Mouse (Mus musculus) liver, embryonic 15.5 days (tissue): ENCODE measurements around the gene Gm3594. TPM values are rescaled to one million over a fixed set of nuclear protein-coding genes. Genes with fewer than 3 reads are reported as not detected.
"Not testable (repeated sequence)": the region's sequence is repeated elsewhere in the genome, so short reads cannot be mapped to it uniquely, and the experiment has no call there.

Experiments used
- ATAC-seq: fragments of 200-750 bp; cut with Nextera tagmentation; 2 replicates; pipeline ENCODE4 v1.8.0; 2017; ENCODE audit warnings: moderate number of reproducible peaks, mild to moderate bottlenecking, moderate library complexity; ENCODE audit not compliant: insufficient read depth
- H3K27ac ChIP-seq: fragments of 300-500 bp; sonication (generic); replicated peaks from 2 replicates; pipeline ENCODE4 v1.5.1; 2015; ENCODE audit warnings: mild to moderate bottlenecking, inconsistent platforms
- H3K27me3 ChIP-seq: fragments of 300-500 bp; sonication (generic); 2 replicates; pipeline ENCODE4 v1.6.1; 2015; ENCODE audit warnings: mild to moderate bottlenecking, inconsistent platforms
- H3K36me3 ChIP-seq: fragments of 300-500 bp; sonication (generic); replicated peaks from 2 replicates; pipeline ENCODE4 v1.6.1; 2015; ENCODE audit warnings: moderate library complexity, mild to moderate bottlenecking, inconsistent platforms
- H3K4me1 ChIP-seq: fragments of 300-500 bp; sonication (generic); replicated peaks from 2 replicates; pipeline ENCODE4 v1.6.1; 2015; ENCODE audit warnings: inconsistent platforms
- H3K4me2 ChIP-seq: fragments of 300-500 bp; sonication (generic); 2 replicates; pipeline ENCODE4 v1.6.1; 2015; ENCODE audit warnings: moderate library complexity, mild to moderate bottlenecking, inconsistent platforms
- H3K4me3 ChIP-seq: fragments of 300-500 bp; sonication (generic); replicated peaks from 2 replicates; pipeline ENCODE4 v1.5.1; 2015; ENCODE audit warnings: mild to moderate bottlenecking, inconsistent platforms
- H3K9ac ChIP-seq: fragments of 300-500 bp; sonication (generic); 2 replicates; pipeline ENCODE4 v1.6.1; 2015; ENCODE audit warnings: moderate library complexity, mild to moderate bottlenecking, inconsistent platforms
- H3K9me3 ChIP-seq: fragments of 300-500 bp; sonication (generic); replicated peaks from 2 replicates; pipeline ENCODE4 v1.6.1; 2016; ENCODE audit warnings: inconsistent platforms
- WGBS: fragments of 180-500 bp; shearing (Covaris S2); methylation state at CpG from one replicate; pipeline ENCODE4 v1.1.7; 2015; ENCODE audit warnings: mixed read lengths; ENCODE audit not compliant: insufficient replicate concordance; 5-methylcytosine and 5-hydroxymethylcytosine counted together
- polyA plus RNA-seq: library from polyadenylated mRNA; unstranded; fragments of >200 nt; fragmentation: Nextera tagmentation; extraction: Ambion mirVana; gene quantifications from 2 replicates; pipeline ENCODE4 v1.2.1, GENCODE M21; 2015

Gm3594 gene
- not detected in 2 replicates for polyA plus RNA-seq

DNA sequence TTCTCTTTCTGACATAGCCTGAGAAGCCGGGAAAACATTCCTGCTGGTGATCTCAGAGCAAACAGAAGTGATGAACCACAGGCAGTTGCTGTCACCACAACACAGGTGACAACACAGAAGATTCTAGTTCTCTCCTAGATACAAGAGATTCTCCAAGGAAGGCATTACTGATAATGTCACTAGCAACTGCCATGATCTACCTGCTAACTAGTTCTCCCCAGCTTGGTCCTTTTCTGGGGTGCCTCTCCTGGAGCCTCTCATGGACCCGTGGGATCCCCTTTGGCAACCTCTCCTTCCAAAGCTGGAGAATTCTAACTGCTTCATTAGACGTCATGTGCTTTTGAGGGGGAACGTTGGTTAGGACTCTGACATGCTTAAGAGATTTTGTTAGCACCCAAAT is at the start of gene Gm3594:
Gm3594 (minus strand) TSS at position 101 of the 400 bp plus-strand sequence.
- not testable (repeated sequence) for H3K36me3 ChIP-seq, ATAC-seq, H3K27ac ChIP-seq, H3K4me3 ChIP-seq, H3K9me3 ChIP-seq, H3K4me1 ChIP-seq, H3K9ac ChIP-seq, H3K4me2 ChIP-seq, H3K27me3 ChIP-seq
- no CpG with 5 or more reads among the region's 4 CpGs for WGBS

- not testable (repeated sequence) for H3K4me2 ChIP-seq, H3K36me3 ChIP-seq, H3K9ac ChIP-seq, H3K9me3 ChIP-seq, H3K27ac ChIP-seq, ATAC-seq, H3K4me1 ChIP-seq, H3K4me3 ChIP-seq, H3K27me3 ChIP-seq
- 37% methylated on average over 1 of the region's 1 CpGs for WGBS
These were observed 41.9 kb upstream of the Gm3594 start for GRCm38 (mm10) chr14:6486331-6486730.

GRCm38 (mm10) chr14:6485541-6485940 is 41.1 kb upstream of the Gm3594 start:
- not testable (repeated sequence) for H3K27me3 ChIP-seq, H3K9me3 ChIP-seq, H3K4me2 ChIP-seq, H3K27ac ChIP-seq, H3K4me3 ChIP-seq, ATAC-seq, H3K4me1 ChIP-seq, H3K9ac ChIP-seq, H3K36me3 ChIP-seq
- 31% methylated on average over 1 of the region's 1 CpGs for WGBS

DNA sequence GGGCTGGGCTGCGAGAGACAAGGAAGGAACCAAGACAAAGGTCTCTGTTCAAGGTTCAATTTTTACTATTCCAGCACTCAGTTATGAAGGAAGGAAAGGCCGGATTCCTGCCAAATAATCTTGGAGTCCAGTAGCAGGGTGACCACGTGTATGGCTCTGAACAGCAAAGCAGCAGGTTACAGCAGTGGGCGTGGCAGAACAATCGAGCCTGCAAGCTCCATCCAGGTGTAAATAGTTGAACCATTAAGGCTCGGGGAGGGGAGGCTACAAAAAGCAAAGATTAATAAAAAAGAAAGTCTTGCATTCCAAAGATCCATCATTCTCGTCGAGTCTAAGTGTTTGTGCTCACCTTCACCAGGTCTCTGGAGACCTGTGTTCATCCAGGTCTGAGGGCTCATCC is 37.7 kb upstream of the Gm3594 start:
- WGBS, result 52% methylated on average over 8 of the region's 8 CpGs
- ATAC-seq, H3K4me3 ChIP-seq, H3K4me2 ChIP-seq, H3K27ac ChIP-seq, H3K27me3 ChIP-seq, H3K36me3 ChIP-seq, H3K9me3 ChIP-seq, H3K9ac ChIP-seq, H3K4me1 ChIP-seq: not testable (repeated sequence)

GRCm38 (mm10) chr14:6471856-6472255 is 27.4 kb upstream of the Gm3594 start:
- not testable (repeated sequence) for H3K9ac ChIP-seq, H3K27ac ChIP-seq, H3K4me3 ChIP-seq, H3K27me3 ChIP-seq, ATAC-seq, H3K4me2 ChIP-seq, H3K9me3 ChIP-seq, H3K4me1 ChIP-seq, H3K36me3 ChIP-seq
- 42% methylated on average over 1 of the region's 1 CpGs for WGBS

GRCm38 (mm10) chr14:6440774-6441173 is 3.6 kb downstream of the Gm3594 start:
- not testable (repeated sequence) for H3K36me3 ChIP-seq, H3K27ac ChIP-seq, H3K9ac ChIP-seq, H3K4me2 ChIP-seq, H3K9me3 ChIP-seq, H3K4me3 ChIP-seq, ATAC-seq, H3K27me3 ChIP-seq, H3K4me1 ChIP-seq
- WGBS, result 49% methylated on average over 2 of the region's 4 CpGs

GRCm38 (mm10) chr14:6440206-6440605 is 4.2 kb downstream of the Gm3594 start:
- H3K27me3 ChIP-seq, H3K27ac ChIP-seq, H3K36me3 ChIP-seq, H3K9me3 ChIP-seq, ATAC-seq, H3K4me3 ChIP-seq, H3K4me2 ChIP-seq, H3K4me1 ChIP-seq, H3K9ac ChIP-seq: not testable (repeated sequence)
- WGBS, result 54% methylated on average over 2 of the region's 5 CpGs

GRCm38 (mm10) chr14:6426766-6427165 is 17.6 kb downstream of the Gm3594 start:
- 6% methylated on average over 38 of the region's 42 CpGs for WGBS
- not testable (repeated sequence) for H3K27me3 ChIP-seq, H3K4me2 ChIP-seq, H3K27ac ChIP-seq, H3K9me3 ChIP-seq, H3K4me3 ChIP-seq, H3K4me1 ChIP-seq, H3K9ac ChIP-seq, ATAC-seq, H3K36me3 ChIP-seq

GRCm38 (mm10) chr14:6426353-6426752 is 18.1 kb downstream of the Gm3594 start:
- not testable (repeated sequence) for H3K27ac ChIP-seq, H3K36me3 ChIP-seq, ATAC-seq, H3K4me2 ChIP-seq, H3K4me1 ChIP-seq, H3K27me3 ChIP-seq, H3K9me3 ChIP-seq, H3K4me3 ChIP-seq, H3K9ac ChIP-seq
- 19% methylated on average over 22 of the region's 22 CpGs for WGBS

DNA sequence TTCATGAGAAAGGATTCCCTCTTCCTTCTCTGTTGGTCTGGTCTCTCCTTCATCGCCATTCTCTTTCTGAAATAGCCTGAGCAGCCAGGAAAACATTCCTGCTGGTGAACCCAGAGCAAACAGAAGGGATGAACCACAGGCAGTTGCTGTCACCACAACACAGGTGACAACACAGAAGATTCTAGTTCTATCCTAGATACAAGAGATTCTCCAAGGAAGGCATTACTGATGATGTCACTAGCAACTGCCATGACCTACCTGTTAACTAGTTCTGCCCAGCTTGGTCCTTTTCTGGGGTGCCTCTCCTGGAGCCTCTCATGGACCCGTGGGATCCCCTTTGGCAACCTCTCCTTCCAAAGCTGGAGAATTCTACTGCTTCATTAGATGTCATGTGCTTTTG is 32.0 kb downstream of the Gm3594 start, which contains the start of gene Gm3591:
Gm3591 (minus strand) TSS at position 101 of the 400 bp plus-strand sequence.
- not testable (repeated sequence) for H3K4me3 ChIP-seq, H3K9me3 ChIP-seq, H3K27ac ChIP-seq, H3K4me2 ChIP-seq, H3K9ac ChIP-seq, H3K4me1 ChIP-seq, ATAC-seq, H3K36me3 ChIP-seq, H3K27me3 ChIP-seq
- WGBS, result no CpG with 5 or more reads among the region's 2 CpGs

DNA sequence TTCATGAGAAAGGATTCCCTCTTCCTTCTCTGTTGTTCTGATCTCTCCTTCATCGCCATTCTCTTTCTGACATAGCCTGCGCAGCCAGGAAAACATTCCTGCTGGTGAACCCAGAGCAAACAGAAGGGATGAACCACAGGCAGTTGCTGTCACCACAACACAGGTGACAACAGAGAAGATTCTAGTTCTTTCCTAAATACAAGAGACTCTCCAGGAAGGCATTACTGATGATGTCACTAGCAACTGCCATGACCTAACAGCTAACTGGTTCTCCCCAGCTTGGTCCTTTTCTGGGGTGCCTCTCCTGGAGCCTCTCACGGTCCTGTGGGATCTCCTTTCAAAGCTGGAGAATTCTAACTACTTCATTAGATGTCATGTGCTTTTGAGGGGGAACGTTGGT is 54.2 kb downstream of the Gm3594 start, which contains the start of gene Gm16440:
Gm16440 (minus strand) TSS at position 101 of the 400 bp plus-strand sequence.
- not testable (repeated sequence) for H3K27ac ChIP-seq, H3K27me3 ChIP-seq, H3K4me2 ChIP-seq, H3K9ac ChIP-seq, H3K4me3 ChIP-seq, H3K36me3 ChIP-seq, ATAC-seq, H3K4me1 ChIP-seq, H3K9me3 ChIP-seq
- WGBS, result 64% methylated on average over 2 of the region's 4 CpGs
